Mouse (Mus musculus): ENCODE measurements around the gene Rbm8a2. TPM values are rescaled to one million over a fixed set of nuclear protein-coding genes. Genes with fewer than 3 reads are reported as not detected.

Gene Rbm8a2
- total RNA-seq, 1 experiment from 2014 or later: 0.69 TPM

DNA sequence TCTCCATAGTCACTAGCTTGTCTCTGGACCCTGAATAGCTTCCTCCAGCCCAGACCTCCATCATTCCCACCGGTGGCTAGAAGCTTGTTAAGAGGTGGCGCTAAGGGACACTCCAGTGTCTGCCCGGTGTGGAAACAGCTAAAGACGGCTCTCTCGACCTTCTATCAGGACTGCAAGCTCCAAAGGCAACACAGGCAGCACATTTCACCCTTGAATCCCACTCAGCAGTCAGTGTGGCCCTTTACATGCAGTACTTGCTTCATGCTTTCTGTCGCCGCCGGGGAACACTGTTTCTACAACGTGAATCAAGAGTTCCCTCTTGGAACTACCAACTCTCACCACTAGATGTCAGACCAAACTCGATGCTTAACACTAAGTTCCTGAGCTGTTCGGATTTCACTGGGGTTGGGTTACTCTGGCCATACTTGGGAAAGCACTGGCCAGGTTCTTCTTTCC lies 42.6 kb downstream of the Rbm8a2 start:
- ATAC-seq (replicated peaks; ENCODE audit: low read depth, poor library complexity, severe bottlenecking): peak; percentile 97

DNA sequence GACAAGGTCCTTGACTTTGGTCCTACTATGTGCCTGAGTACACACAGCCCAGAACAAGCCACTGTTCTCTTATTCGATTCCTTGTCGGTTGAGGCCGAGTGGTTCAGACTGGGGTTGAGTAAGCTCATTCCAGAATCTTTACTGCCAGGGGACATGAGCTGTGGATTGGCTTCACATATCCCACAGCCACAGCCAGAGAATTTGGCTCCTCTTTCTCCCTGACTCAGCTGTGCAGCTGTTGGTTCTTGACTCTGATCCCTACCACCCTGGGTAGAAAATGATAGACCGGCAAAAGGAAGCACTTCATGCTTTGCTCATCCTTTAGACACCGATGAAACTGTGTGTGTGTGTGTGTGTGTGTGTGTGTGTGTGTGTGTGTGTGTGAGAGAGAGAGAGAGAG lies 47.5 kb downstream of the Rbm8a2 start:
- ATAC-seq (replicated peaks; ENCODE audit: low read depth, poor library complexity, severe bottlenecking): no peak

Other genes with a start within 250 kb of the Rbm8a2 start
- 46.0 and 47.8 TPM in 2 replicates for gene Exo1, start 98.5 kb downstream of the Rbm8a2 start, total RNA-seq (2017)
- not detected in 2 replicates for gene Gm38100, start 58.8 kb downstream of the Rbm8a2 start, total RNA-seq (2017)